Comparison of ENCODE assay signal across 8 mouse cellular contexts in genomic region chr5:73651061-73651854, GRCm38 (mm10). TPM values are rescaled to one million over a fixed set of nuclear protein-coding genes. Genes with fewer than 3 reads are reported as not detected.
DNase-seq lines count a peak whose midpoint lies in the region; ATAC-seq and TF ChIP-seq lines count a peak whose summit lies in the region.

Spata18 (plus strand) TSS chr5:73651379.

- TF ChIP-seq RAD21 in CH12.LX (IDR thresholded peaks at IDR 0.05; ENCODE audit: low read depth, low read length) = no peak

- peak within 1 kb of the TSS; percentile 34 for H3K9ac ChIP-seq in CH12.LX (ENCODE audit: insufficient read depth, low read depth)
- peak within 1 kb of the TSS; percentile 12 for H3K9ac ChIP-seq in embryonic facial prominence, embryonic 15.5 days
- H3K9ac ChIP-seq in hindbrain, embryonic 15.5 days = peak within 1 kb of the TSS; percentile 20; the same call in 1 of the 2 replicates
- H3K9ac ChIP-seq in lung, embryonic 16.5 days (ENCODE audit: low read length) = peak within 1 kb of the TSS; percentile 57

- H3K4me1 ChIP-seq in CH12.LX (ENCODE audit: control insufficient read depth in 1 of 2, insufficient read depth in 2 of 2) = peaks cover 0 to 14% of the 10 kb centered on the region in 2 experiments; a peak in 2 of 4 replicates
- peaks cover 30% of the 10 kb centered on the region for H3K4me1 ChIP-seq in embryonic facial prominence, embryonic 15.5 days
- H3K4me1 ChIP-seq in hindbrain, embryonic 15.5 days (replicated peaks) = peaks cover 28% of the 10 kb centered on the region
- peaks cover 27% of the 10 kb centered on the region for H3K4me1 ChIP-seq in lung, embryonic 16.5 days (replicated peaks; ENCODE audit: control insufficient read depth, insufficient read depth, low read length)
- H3K4me1 ChIP-seq in small intestine, adult 2 months (ENCODE audit: control insufficient read depth, insufficient read depth, insufficient read length, low read length) = peaks cover 7% of the 10 kb centered on the region

- no peaks in the 10 kb centered on the region for H3K79me2 ChIP-seq in CH12.LX (replicated peaks; ENCODE audit: control insufficient read depth, extremely low read depth, insufficient read depth, poor library complexity, severe bottlenecking)

- in situ Hi-C loops in CH12.LX (cut with MboI; ENCODE audit: low pct_ligation_motif_present, low pct_unique_long_range_greater_than_20kb, low sequenced_read_pairs) = no loop called here

- no peak for TF ChIP-seq EP300 in CH12.LX (IDR thresholded peaks at IDR 0.05; ENCODE audit: low read length)

- TF ChIP-seq POLR2A in CH12.LX (IDR thresholded peaks at IDR 0.05; ENCODE audit: low read depth, low read length) = no peak
- no peak for TF ChIP-seq POLR2A in small intestine, adult 2 months (IDR thresholded peaks at IDR 0.05; ENCODE audit: low read depth, low read length)

- no peaks in the 10 kb centered on the region for H3K36me3 ChIP-seq in CH12.LX (replicated peaks in 1 of 2; ENCODE audit: control insufficient read depth in 1 of 2, insufficient read depth in 1 of 2, low read length in 1 of 2)
- H3K36me3 ChIP-seq in embryonic facial prominence, embryonic 15.5 days = no peaks in the 10 kb centered on the region
- no peaks in the 10 kb centered on the region for H3K36me3 ChIP-seq in hindbrain, embryonic 15.5 days
- no peaks in the 10 kb centered on the region for H3K36me3 ChIP-seq in lung, embryonic 16.5 days (ENCODE audit: control insufficient read depth, insufficient read depth, low read length)
- no peaks in the 10 kb centered on the region for H3K36me3 ChIP-seq in small intestine, adult 2 months (ENCODE audit: control insufficient read depth, insufficient read depth, low read length)

- H3K4me3 ChIP-seq in CH12.LX (replicated peaks in 1 of 3; ENCODE audit: low read depth in 2 of 3, low read length in 2 of 3, poor library complexity in 1 of 3) = peak within 1 kb of the TSS; percentile 15 to 64 (median 23)
- peak within 1 kb of the TSS; percentile 46 for H3K4me3 ChIP-seq in embryonic facial prominence, embryonic 15.5 days (replicated peaks)
- peak within 1 kb of the TSS; percentile 41 for H3K4me3 ChIP-seq in hindbrain, embryonic 15.5 days
- H3K4me3 ChIP-seq in lung, embryonic 16.5 days (ENCODE audit: low read length) = peak within 1 kb of the TSS; percentile 63
- H3K4me3 ChIP-seq in small intestine, adult 2 months (ENCODE audit: low read depth, low read length) = peak within 1 kb of the TSS; percentile 56

- H3K4me2 ChIP-seq in CH12.LX (ENCODE audit: insufficient read depth, low read depth, poor library complexity, severe bottlenecking) = peak within 1 kb of the TSS; percentile 96
- H3K4me2 ChIP-seq in embryonic facial prominence, embryonic 15.5 days (replicated peaks) = peak within 1 kb of the TSS; percentile 90
- H3K4me2 ChIP-seq in hindbrain, embryonic 15.5 days = peak within 1 kb of the TSS; percentile 89
- peak within 1 kb of the TSS; percentile 100 for H3K4me2 ChIP-seq in lung, embryonic 16.5 days (ENCODE audit: low read depth, low read length)

- peak; percentile 25 to 70 for DNase-seq in adrenal gland, adult (ENCODE audit: inconsistent age in 2 of 2, low spot score in 1 of 2)
- DNase-seq in adrenal gland, postnatal 4 days (ENCODE audit: low spot score in 2 of 2) = no peak
- no peak for DNase-seq in CH12.LX (ENCODE audit: extremely low read depth)
- DNase-seq in cerebellum, adult 11-12 months = no peak

- H3K9me3 ChIP-seq in CH12.LX (replicated peaks; ENCODE audit: low read length) = no peaks in the 10 kb centered on the region
- H3K9me3 ChIP-seq in embryonic facial prominence, embryonic 15.5 days (replicated peaks) = no peaks in the 10 kb centered on the region
- H3K9me3 ChIP-seq in hindbrain, embryonic 15.5 days = no peaks in the 10 kb centered on the region
- no peaks in the 10 kb centered on the region for H3K9me3 ChIP-seq in lung, embryonic 16.5 days (ENCODE audit: control insufficient read depth, low read length)

- 0 out of 2 replicates have a peak, but pooled peaks have one; percentile 21 for ATAC-seq in embryonic facial prominence, embryonic 15.5 days (ENCODE audit: insufficient number of reproducible peaks, low FRiP score, low TSS enrichment, low read depth)
- no peak for ATAC-seq in hindbrain, embryonic 15.5 days (ENCODE audit: low FRiP score, low read depth)
- peak; percentile 44 for ATAC-seq in lung, embryonic 16.5 days (ENCODE audit: low read depth)

- dilution Hi-C loops in CH12.LX (cut with MboI; ENCODE audit: extremely low pct_ligation_motif_present, extremely low pct_unique_long_range_greater_than_20kb, low sequenced_read_pairs) = no loop called here

- no peak within 1 kb of the TSS for H3K27ac ChIP-seq in CH12.LX (ENCODE audit: insufficient read depth, low read depth)
- H3K27ac ChIP-seq in embryonic facial prominence, embryonic 15.5 days (replicated peaks) = no peak within 1 kb of the TSS
- H3K27ac ChIP-seq in hindbrain, embryonic 15.5 days (replicated peaks) = no peak within 1 kb of the TSS
- H3K27ac ChIP-seq in lung, embryonic 16.5 days (ENCODE audit: low read length) = no peak within 1 kb of the TSS
- H3K27ac ChIP-seq in small intestine, adult 2 months (ENCODE audit: insufficient read depth, low read depth, low read length) = no peak within 1 kb of the TSS

- TF ChIP-seq CTCF in CH12.LX (conservative IDR thresholded peaks at IDR 0.05 in 1 of 2, IDR thresholded peaks at IDR 0.05 in 1 of 2; ENCODE audit: low read depth in 2 of 2, low read length in 2 of 2) = no peak
- TF ChIP-seq CTCF in small intestine, adult 2 months (IDR thresholded peaks at IDR 0.05; ENCODE audit: extremely low read depth, insufficient read length, insufficient replicate concordance, low read depth, low read length) = no peak

- H3K27me3 ChIP-seq in CH12.LX (replicated peaks) = peaks cover 10% of the 10 kb centered on the region
- H3K27me3 ChIP-seq in embryonic facial prominence, embryonic 15.5 days = peaks cover 58% of the 10 kb centered on the region
- peaks cover 46% of the 10 kb centered on the region for H3K27me3 ChIP-seq in hindbrain, embryonic 15.5 days
- H3K27me3 ChIP-seq in lung, embryonic 16.5 days (ENCODE audit: control insufficient read depth, insufficient read depth, low read depth, low read length) = peaks cover 45% of the 10 kb centered on the region
- peaks cover 46% of the 10 kb centered on the region for H3K27me3 ChIP-seq in small intestine, adult 2 months (ENCODE audit: control insufficient read depth, insufficient read depth, low read length)

- WGBS in embryonic facial prominence, embryonic 15.5 days = under 1% methylated on average over 57 of the region's 57 CpGs
- WGBS in hindbrain, embryonic 15.5 days = under 1% methylated on average over 57 of the region's 57 CpGs
- WGBS in lung, embryonic 16.5 days = under 1% methylated on average over 56 of the region's 57 CpGs
- 1% methylated on average over 57 of the region's 57 CpGs for WGBS in small intestine, adult 2 months

TF ChIP-seq in CH12.LX, 34 proteins besides CTCF, POLR2A, EP300 and RAD21:
- TF ChIP-seq NRF1 (IDR thresholded peaks at IDR 0.05; ENCODE audit: low read depth, low read length) (no peak), E2F4 (IDR thresholded peaks at IDR 0.05; ENCODE audit: insufficient replicate concordance, low read depth, low read length) (no peak), HCFC1 (IDR thresholded peaks at IDR 0.05; ENCODE audit: low read depth, low read length) (no peak), MYC (IDR thresholded peaks at IDR 0.05; ENCODE audit: low read depth, low read length) (no peak), MAZ (IDR thresholded peaks at IDR 0.05; ENCODE audit: low read depth, low read length) (no peak), MAX (IDR thresholded peaks at IDR 0.05; ENCODE audit: low read length) (no peak), RCOR1 (conservative IDR thresholded peaks at IDR 0.05; ENCODE audit: low read depth, low read length) (no peak), ETS1 (conservative IDR thresholded peaks at IDR 0.05; ENCODE audit: low read depth, low read length) (no peak), GABPA (IDR thresholded peaks at IDR 0.05; ENCODE audit: insufficient replicate concordance, low read depth, low read length) (no peak), SIN3A (IDR thresholded peaks at IDR 0.05; ENCODE audit: low read length) (no peak), NELFE (IDR thresholded peaks at IDR 0.05; ENCODE audit: low read depth, low read length) (no peak), CHD2 (IDR thresholded peaks at IDR 0.05; ENCODE audit: low read length) (no peak), ZNF384 (IDR thresholded peaks at IDR 0.05; ENCODE audit: low read depth, low read length) (no peak), ZMIZ1 (IDR thresholded peaks at IDR 0.05; ENCODE audit: low read depth, low read length) (no peak)

RNA-seq across cellular contexts. Expression of gene Spata18, which starts in this region (rescaled TPM):
- under 1 TPM; 0.25 to 0.28 TPM for total RNA-seq in adrenal gland, postnatal 4 days (2021)
- total RNA-seq in CH12.LX (2012; rRNA removed) (not detected in 2 replicates), CH12.LX (2014; rRNA removed) (not detected in 2 replicates)
- polyA plus RNA-seq in CH12.LX (2012; ENCODE audit: insufficient read length, low read depth) = not detected in 2 replicates
- 3.6 and 8.1 TPM in 2 replicates for polyA plus RNA-seq in embryonic facial prominence, embryonic 15.5 days (2015; fragmentation: Nextera tagmentation; extraction: Ambion mirVana)
- 1.1 and 1.3 TPM in 2 replicates for polyA plus RNA-seq in hindbrain, embryonic 15.5 days (2015; fragmentation: Nextera tagmentation; extraction: Ambion mirVana)
- 4.3 and 5.8 TPM in 2 replicates for polyA plus RNA-seq in lung, embryonic 16.5 days (2015; fragmentation: Nextera tagmentation; extraction: Ambion mirVana)
- 0.14 TPM in 1 of 2 replicates, not detected in the other for polyA plus RNA-seq in small intestine, adult 2 months (2012; rRNA removed)

Comparison
In these comparisons a context has a peak if more than half of its experiments do, and no peak if none do; other contexts are left out.
1. DNase-seq: peak in adrenal gland, adult (2 of 2); none in adrenal gland, postnatal 4 days (0 of 2), CH12.LX (single experiment) and cerebellum, adult 11-12 months (single experiment).
2. Peak in every context shown above with its lines, with median percentiles within 50 percentile points of each other: H3K4me2 ChIP-seq, H3K4me3 ChIP-seq and H3K9ac ChIP-seq.